Mouse (Mus musculus) neural tube, embryonic 12.5 days (tissue): ENCODE measurements around the gene Lin37. TPM values are rescaled to one million over a fixed set of nuclear protein-coding genes. Genes with fewer than 3 reads are reported as not detected.

Source experiments
- ATAC-seq: fragments of 200-750 bp; cut with Nextera tagmentation; 2 replicates; pipeline ENCODE4 v1.8.0; 2017; ENCODE audit warnings: low read depth, mild to moderate bottlenecking, moderate TSS enrichment, moderate library complexity; ENCODE audit not compliant: low FRiP score
- H3K27ac ChIP-seq: fragments of 300-500 bp; sonication (generic); 2 replicates; pipeline ENCODE4 v1.5.1; 2016
- H3K27me3 ChIP-seq: fragments of 300-500 bp; sonication (generic); replicated peaks from 2 replicates; pipeline ENCODE4 v1.6.1; 2016; ENCODE audit warnings: mild to moderate bottlenecking
- H3K36me3 ChIP-seq: fragments of 300-500 bp; sonication (generic); 2 replicates; pipeline ENCODE4 v1.6.1; 2016; ENCODE audit warnings: mild to moderate bottlenecking
- H3K4me1 ChIP-seq: fragments of 300-500 bp; sonication (generic); 2 replicates; pipeline ENCODE4 v1.6.1; 2016
- H3K4me2 ChIP-seq: fragments of 300-500 bp; sonication (generic); replicated peaks from 2 replicates; pipeline ENCODE4 v1.6.1; 2016; ENCODE audit warnings: mild to moderate bottlenecking
- H3K4me3 ChIP-seq: fragments of 300-500 bp; sonication (generic); 2 replicates; pipeline ENCODE4 v1.5.1; 2016
- H3K9ac ChIP-seq: fragments of 300-500 bp; sonication (generic); 2 replicates; pipeline ENCODE4 v1.6.1; 2016; ENCODE audit warnings: mild to moderate bottlenecking
- H3K9me3 ChIP-seq: fragments of 300-500 bp; sonication (generic); 2 replicates; pipeline ENCODE4 v1.6.1; 2016; ENCODE audit warnings: mild to moderate bottlenecking
- WGBS: fragments of 180-500 bp; shearing (Covaris S2); methylation state at CpG from one replicate; pipeline ENCODE4 v1.1.7; 2016; 5-methylcytosine and 5-hydroxymethylcytosine counted together
- polyA plus RNA-seq: library from polyadenylated mRNA; unstranded; fragments of >200 nt; fragmentation: Nextera tagmentation; extraction: Ambion mirVana; gene quantifications from 2 replicates; pipeline ENCODE4 v1.2.1, GENCODE M21; 2016

Gene Lin37
- polyA plus RNA-seq, 1 experiment from 2014 or later, result 52.8 TPM

DNA sequence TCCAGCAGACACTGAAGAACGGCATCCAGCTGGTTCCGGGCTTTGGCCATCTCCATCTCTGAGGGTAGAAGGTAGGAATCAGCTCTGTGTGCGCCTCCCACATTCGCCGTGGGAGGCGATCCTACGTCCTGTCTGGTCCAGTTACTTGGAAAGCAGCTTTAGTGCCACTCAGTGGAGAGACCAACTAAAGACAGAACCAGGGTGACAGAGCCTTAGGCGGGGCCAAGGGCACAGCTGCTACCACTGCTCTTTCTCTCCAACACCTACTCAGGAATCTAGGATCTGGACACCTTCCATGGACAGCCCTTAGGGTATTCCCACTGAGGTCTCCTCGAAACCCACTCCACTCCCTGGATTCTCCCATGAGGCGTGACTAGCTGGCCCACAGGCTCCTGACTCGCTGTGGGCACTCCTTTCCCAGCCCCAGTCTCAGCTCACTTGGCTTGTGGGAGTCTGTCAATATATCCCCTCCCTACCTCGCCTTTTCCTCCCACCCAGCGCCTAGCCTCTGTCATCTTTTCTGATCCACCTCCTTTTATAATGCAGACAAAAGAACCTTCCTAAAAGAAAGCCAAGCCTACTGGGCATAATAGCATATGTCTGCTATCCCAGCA is 1.6 kb downstream of the Lin37 start:
- ATAC-seq, result no peak
- peak overlapping the region; percentile 97 for H3K4me2 ChIP-seq
- WGBS, result 89% methylated on average over 13 of the region's 13 CpGs
- no peaks in the 10 kb centered on the region for H3K9me3 ChIP-seq
- H3K4me3 ChIP-seq, result no peak overlapping the region
- no peaks in the 10 kb centered on the region for H3K27me3 ChIP-seq
- H3K4me1 ChIP-seq, result peaks cover 28% of the 10 kb centered on the region
- H3K9ac ChIP-seq, result peak overlapping the region; percentile 70
- H3K27ac ChIP-seq, result no peak overlapping the region
- H3K36me3 ChIP-seq, result peaks cover 29% of the 10 kb centered on the region

DNA sequence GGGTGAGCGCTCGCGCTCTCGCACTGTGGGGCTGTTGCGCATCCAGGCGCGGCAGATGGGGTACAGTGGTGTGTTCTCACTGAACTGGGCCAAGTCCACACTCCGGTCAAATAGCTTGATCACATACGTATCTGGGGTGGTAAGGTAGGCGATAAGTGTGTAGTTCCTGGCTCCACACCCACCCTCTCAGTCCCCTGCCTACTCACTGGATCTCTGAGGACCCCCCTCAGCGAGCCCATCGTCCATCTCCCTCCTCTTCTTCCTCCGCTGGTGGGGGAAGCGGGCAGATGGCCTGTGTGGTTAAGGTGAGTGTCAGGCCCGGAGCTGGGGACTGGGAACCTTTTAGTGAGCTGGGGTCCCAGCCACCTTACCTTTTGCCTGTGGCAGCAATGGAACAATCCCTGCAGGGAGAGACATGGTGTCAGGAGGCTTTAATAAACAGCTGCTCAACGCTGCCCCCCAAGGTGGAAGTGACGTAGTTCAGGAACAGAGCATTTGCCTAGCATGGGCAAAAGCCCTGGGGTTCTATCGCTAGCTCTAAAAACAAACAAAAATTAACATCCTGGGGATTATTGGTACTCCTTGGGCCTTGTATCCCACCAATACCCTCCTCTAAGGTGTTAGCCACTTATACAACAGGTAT is 2.6 kb downstream of the Lin37 start:
- 91% methylated on average over 18 of the region's 18 CpGs for WGBS
- no peak for ATAC-seq

DNA sequence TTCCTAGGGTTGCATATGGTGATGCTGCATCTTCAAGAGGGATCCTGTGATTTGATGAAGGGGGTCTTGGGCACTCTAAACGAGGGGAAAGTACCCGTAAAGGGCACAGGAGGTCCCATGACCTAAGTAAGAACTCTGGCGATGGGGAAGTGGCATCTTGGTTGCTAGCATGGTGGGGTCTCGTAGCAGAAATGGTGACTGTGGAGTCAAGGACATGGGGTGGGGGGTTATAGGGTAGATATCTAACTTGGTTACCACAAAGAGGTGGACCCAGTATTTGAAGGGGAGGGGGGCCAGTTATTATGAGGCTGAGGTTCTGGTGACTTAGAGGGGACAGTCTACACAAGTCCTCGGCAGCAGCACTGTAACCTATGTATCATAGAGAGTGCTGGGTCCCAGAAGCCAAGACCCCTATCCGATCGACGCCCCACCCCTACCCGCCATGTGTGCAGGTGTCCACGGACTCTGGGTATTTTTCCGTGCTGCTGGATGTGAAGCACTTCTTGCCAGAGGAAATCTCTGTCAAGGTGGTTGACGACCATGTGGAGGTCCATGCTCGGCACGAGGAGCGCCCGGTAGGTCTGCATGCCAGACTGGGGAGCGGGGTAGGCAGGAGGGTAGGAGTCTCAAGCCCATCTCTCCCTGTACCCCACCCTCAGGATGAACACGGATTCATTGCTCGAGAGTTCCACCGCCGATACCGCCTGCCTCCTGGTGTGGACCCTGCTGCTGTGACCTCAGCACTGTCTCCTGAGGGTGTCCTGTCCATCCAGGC is 5.6 kb downstream of the Lin37 start:
- H3K4me1 ChIP-seq, result peaks cover 27% of the 10 kb centered on the region
- ATAC-seq, result no peak
- H3K4me3 ChIP-seq, result peak overlapping the region; percentile 62; the same call in 1 of the 2 replicates
- no peaks in the 10 kb centered on the region for H3K27me3 ChIP-seq
- H3K4me2 ChIP-seq, result peak overlapping the region; percentile 88
- 87% methylated on average over 22 of the region's 22 CpGs for WGBS
- peaks cover 29% of the 10 kb centered on the region for H3K36me3 ChIP-seq
- H3K27ac ChIP-seq, result no peak overlapping the region
- peak overlapping the region; percentile 57; the same call in 1 of the 2 replicates for H3K9ac ChIP-seq
- H3K9me3 ChIP-seq, result no peaks in the 10 kb centered on the region

More for the DNA sequence above, 2.6 kb downstream of the Lin37 start:
- Histone ChIP-seq H3K4me2 (no peak overlapping the region), H3K27me3 (no peaks in the 10 kb centered on the region), H3K27ac (no peak overlapping the region), H3K9me3 (no peaks in the 10 kb centered on the region), H3K36me3 (peaks cover 29% of the 10 kb centered on the region), H3K4me3 (no peak overlapping the region), H3K4me1 (peaks cover 28% of the 10 kb centered on the region), H3K9ac (no peak overlapping the region)

DNA sequence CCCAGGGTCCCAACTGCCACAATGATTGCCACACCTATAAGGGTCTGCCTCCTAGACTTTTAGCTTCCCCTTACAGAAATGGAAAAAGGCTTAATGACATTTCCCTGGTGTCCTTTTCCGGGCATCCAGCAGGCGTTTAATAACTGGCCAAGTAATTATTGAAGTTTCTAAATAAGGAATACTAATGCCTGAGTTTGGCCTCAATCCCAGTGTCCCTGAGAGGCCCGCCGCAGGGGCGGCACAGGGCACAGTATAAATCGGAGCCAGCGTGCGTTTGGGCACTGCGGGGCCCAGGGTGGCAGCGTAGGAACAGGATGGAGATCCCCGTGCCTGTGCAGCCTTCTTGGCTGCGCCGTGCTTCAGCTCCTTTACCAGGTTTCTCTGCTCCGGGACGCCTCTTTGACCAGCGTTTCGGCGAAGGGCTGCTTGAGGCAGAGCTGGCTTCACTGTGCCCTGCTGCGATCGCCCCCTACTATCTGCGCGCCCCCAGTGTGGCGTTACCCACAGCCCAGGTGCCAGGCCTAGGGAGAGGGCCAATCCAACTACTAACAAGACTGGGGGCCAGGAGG is 6.5 kb downstream of the Lin37 start:
- peaks cover 31% of the 10 kb centered on the region for H3K36me3 ChIP-seq
- no peaks in the 10 kb centered on the region for H3K27me3 ChIP-seq
- WGBS, result 6% methylated on average over 23 of the region's 23 CpGs
- peaks cover 18% of the 10 kb centered on the region for H3K4me1 ChIP-seq
- ATAC-seq, result no peak
- peak overlapping the region; percentile 12; the same call in 1 of the 2 replicates for H3K27ac ChIP-seq
- peak overlapping the region; percentile 88 for H3K4me2 ChIP-seq
- no peaks in the 10 kb centered on the region for H3K9me3 ChIP-seq
- peak overlapping the region; percentile 57 for H3K9ac ChIP-seq
- peak overlapping the region; percentile 62 for H3K4me3 ChIP-seq

DNA sequence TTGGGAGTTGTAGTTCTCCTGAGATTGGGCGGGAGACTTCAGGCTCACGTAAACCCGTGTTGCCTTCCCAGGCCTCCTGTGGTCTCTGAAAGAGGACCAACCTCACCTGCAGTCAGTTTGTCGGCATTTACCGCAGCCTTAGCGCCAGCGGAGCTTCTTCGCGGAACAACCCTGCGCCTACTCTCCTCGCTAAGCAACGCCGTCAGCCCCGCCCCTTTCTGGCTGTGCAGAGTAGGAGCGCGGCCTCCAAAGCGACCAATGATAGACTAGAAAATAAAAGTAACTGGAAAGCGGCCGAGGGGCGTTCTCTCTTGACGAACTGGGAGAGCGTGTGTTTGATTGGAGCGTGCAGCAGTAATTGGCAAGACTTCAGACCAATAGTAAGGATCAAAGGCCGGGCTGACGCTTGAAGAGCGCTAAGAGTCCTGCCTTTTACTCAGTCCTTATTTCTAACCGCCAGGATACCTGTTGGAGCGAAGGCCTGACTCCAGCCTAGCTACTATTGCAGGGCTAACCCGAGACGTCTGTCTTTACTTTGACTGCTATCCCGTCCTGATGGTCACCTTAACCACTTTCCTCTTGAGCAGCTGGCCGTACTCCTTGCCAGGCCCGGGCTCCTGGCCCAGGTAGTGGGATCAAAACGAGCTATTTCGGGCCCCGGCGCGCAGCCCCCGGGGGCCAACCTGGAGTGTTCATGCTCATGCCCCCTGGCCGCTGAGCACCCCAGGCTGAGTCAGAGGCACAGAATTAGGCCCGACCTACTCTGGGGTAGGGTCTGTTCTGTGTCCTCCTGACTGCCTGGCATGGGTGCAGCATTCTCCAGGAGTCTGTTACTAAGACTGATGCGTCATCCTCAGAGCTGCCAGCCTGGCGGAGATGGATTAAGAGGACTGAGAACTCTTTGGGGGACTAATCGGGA is 7.3 kb downstream of the Lin37 start, which contains the start of the genes Hspb6 and Proser3:
Gene Hspb6 (plus strand): TSS at position 77 of the 919 bp plus-strand sequence.
Gene Proser3 (minus strand): TSS at position 198 of the 919 bp plus-strand sequence.
- Histone ChIP-seq H3K4me2 (peak within 1 kb of the TSS; percentile 88), H3K27ac (peak within 1 kb of the TSS; percentile 62; the same call in 1 of the 2 replicates), H3K27me3 (no peaks in the 10 kb centered on the region), H3K4me1 (peaks cover 15% of the 10 kb centered on the region), H3K9ac (peak within 1 kb of the TSS; percentile 57), H3K4me3 (peak within 1 kb of the TSS; percentile 62), H3K36me3 (peaks cover 29% of the 10 kb centered on the region), H3K9me3 (no peaks in the 10 kb centered on the region)
- peak; percentile 97 for ATAC-seq
- 2% methylated on average over 44 of the region's 44 CpGs for WGBS

DNA sequence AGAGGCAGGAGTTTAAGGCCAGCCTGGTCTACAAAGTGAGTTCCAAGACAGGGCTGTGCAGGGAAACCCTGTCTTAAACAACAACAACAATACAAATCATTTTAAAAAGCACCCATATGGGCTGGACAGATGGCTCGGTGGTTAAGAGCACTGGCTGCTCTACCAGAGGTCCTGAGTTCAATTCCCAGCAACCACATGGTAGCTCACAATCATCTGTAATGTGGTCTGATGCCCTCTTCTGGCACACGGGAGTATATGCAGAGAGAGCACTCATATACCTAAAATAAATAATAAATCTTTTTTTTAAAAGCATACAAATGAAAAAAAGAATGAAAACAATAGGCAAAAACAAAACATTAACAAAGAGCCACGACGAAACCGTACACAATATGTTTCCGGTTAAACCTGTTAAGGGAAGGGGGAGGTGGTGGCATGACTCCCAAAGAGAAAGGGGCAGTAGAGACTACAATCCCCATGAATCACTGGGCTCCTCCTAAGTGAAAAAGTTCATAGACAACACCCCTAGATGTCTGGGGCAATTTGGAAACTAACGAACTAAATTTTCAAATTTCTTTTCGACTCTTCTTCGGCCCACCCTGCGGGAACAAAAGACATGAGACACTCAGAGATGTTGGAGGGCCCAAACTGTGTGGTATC is 8.1 kb downstream of the Lin37 start:
- Histone ChIP-seq H3K27ac (peak overlapping the region; percentile 62; the same call in 1 of the 2 replicates), H3K36me3 (peaks cover 22% of the 10 kb centered on the region), H3K4me2 (peak overlapping the region; percentile 88), H3K9me3 (no peaks in the 10 kb centered on the region), H3K27me3 (no peaks in the 10 kb centered on the region), H3K4me3 (peak overlapping the region; percentile 62), H3K9ac (peak overlapping the region; percentile 57), H3K4me1 (peaks cover 15% of the 10 kb centered on the region)
- peak; percentile 73 for ATAC-seq
- 4% methylated on average over 10 of the region's 10 CpGs for WGBS

DNA sequence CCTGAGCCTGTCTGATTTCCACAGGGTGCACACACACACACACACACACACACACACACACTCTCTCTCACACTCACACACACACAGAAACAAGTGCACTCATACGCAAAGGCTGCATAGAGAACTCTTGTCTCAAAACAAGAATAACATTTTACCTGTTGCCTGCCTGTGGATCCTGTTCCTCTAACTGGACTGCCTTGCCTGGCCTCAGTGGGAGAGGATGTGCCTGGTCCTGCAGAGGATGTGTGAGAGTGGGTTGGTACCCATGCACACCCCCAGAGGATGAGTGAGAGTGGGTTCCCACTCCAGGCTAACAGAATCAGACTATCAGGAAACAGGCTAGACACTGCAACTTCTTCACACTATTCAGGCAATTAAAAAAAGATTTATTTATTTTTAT is 9.0 kb downstream of the Lin37 start:
- no peaks in the 10 kb centered on the region for H3K27me3 ChIP-seq
- peaks cover 23% of the 10 kb centered on the region for H3K36me3 ChIP-seq
- H3K27ac ChIP-seq, result no peak overlapping the region
- no peaks in the 10 kb centered on the region for H3K9me3 ChIP-seq
- WGBS, result 100% methylated on average over 1 of the region's 1 CpGs
- H3K4me3 ChIP-seq, result no peak overlapping the region
- no peak for ATAC-seq
- H3K9ac ChIP-seq, result no peak overlapping the region
- H3K4me2 ChIP-seq, result no peak overlapping the region
- peaks cover 15% of the 10 kb centered on the region for H3K4me1 ChIP-seq

DNA sequence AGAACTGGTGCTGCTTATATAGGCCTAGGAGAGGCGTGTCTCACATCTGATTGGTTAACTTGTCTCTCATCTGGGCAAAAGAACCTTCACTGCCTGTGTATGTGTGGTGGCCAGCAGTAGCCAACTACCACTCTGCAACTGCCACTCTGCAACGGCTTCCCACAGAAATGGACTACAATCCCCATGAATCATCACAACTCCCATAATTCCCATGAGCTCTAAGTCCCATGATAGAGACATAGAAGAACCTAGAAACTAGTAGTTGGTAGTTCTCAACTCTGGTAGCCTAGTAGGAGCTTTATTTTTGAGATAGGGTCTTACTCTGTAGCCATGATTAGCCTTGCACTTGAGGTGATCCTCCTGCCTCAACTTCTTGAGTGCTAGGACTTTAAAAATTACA is 9.8 kb downstream of the Lin37 start:
- H3K36me3 ChIP-seq, result peaks cover 20% of the 10 kb centered on the region
- WGBS, result 90% methylated on average over 2 of the region's 2 CpGs

DNA sequence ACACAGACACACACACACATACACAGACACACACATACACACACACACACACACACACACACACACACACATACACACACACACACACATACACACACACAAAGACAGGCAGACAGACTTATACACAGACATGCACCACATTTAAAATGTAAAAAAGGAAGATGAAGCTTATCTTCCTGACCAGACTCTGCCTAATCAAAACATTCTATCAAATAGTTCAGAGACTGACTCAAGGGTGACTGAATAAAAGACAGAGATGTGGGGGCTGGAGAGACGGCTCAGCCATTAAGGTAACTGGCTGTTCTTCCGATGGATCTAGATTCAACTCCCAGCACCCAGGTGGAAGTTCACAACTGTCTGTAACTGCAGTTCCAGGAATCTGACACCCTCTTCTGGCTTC is 15.3 kb downstream of the Lin37 start:
- 97% methylated on average over 2 of the region's 2 CpGs for WGBS
- H3K4me2 ChIP-seq, result no peak overlapping the region
- no peak overlapping the region for H3K4me3 ChIP-seq
- H3K4me1 ChIP-seq, result no peaks in the 10 kb centered on the region
- peaks cover 43% of the 10 kb centered on the region for H3K36me3 ChIP-seq
- no peaks in the 10 kb centered on the region for H3K27me3 ChIP-seq
- ATAC-seq, result no peak
- no peak overlapping the region for H3K9ac ChIP-seq
- H3K27ac ChIP-seq, result no peak overlapping the region
- no peaks in the 10 kb centered on the region for H3K9me3 ChIP-seq

More for the DNA sequence above, 9.8 kb downstream of the Lin37 start:
- no peak for ATAC-seq
- no peak overlapping the region for H3K9ac ChIP-seq
- H3K9me3 ChIP-seq, result no peaks in the 10 kb centered on the region
- H3K4me1 ChIP-seq, result peaks cover 15% of the 10 kb centered on the region
- H3K4me2 ChIP-seq, result no peak overlapping the region
- no peak overlapping the region for H3K4me3 ChIP-seq
- H3K27ac ChIP-seq, result no peak overlapping the region
- H3K27me3 ChIP-seq, result no peaks in the 10 kb centered on the region

DNA sequence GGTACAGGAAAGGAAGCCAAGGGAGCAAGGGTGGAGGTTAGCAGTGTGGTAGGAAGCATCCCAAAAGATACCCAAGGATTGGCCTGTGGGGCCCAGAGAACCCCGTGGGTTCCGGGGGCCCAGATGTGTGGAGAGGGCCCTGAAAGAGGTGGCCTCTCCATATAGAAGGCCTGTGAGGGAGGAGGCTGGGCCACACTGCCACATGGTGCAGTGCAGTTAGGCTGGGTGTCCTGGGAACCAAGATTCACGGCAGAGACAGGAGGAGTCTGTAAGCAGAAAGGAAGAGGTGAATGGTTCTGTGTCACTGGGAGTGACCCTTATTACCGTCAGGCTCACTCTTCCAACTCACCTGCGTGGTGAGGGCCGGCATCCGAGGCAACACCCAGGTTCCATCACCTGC is 19.1 kb downstream of the Lin37 start:
- H3K9ac ChIP-seq, result no peak overlapping the region
- 89% methylated on average over 7 of the region's 7 CpGs for WGBS
- no peak overlapping the region for H3K4me3 ChIP-seq
- no peak for ATAC-seq
- H3K27me3 ChIP-seq, result no peaks in the 10 kb centered on the region
- no peaks in the 10 kb centered on the region for H3K9me3 ChIP-seq
- peaks cover 3% of the 10 kb centered on the region; the same call in 1 of the 2 replicates for H3K4me1 ChIP-seq
- no peak overlapping the region for H3K27ac ChIP-seq
- no peak overlapping the region for H3K4me2 ChIP-seq
- H3K36me3 ChIP-seq, result peaks cover 36% of the 10 kb centered on the region
